Mouse (Mus musculus) E14TG2a.4 (cell line): Measurements from ENCODE around the gene Serinc3.

Experiments used
- CTCF ChIP-seq: conservative IDR thresholded peaks from 2 replicates; pipeline ENCODE4 v1.5.1; 2014; ENCODE audit warnings: low read length
- NANOG ChIP-seq: IDR thresholded peaks from 2 replicates; pipeline ENCODE4 v1.6.1; 2014; ENCODE audit warnings: borderline replicate concordance, low read length, mixed read lengths
- POU5F1 ChIP-seq: IDR thresholded peaks from 2 replicates; pipeline ENCODE4 v1.6.1; 2014; ENCODE audit warnings: low read length, borderline replicate concordance

- no peak for TF ChIP-seq CTCF
- no peak for TF ChIP-seq NANOG
- TF ChIP-seq POU5F1 = no peak
Observed at GRCm38 (mm10) chr2:163690409-163691304, 45.7 kb upstream of the Serinc3 start.
